Mouse (Mus musculus): ENCODE data around the gene Itpa. TPM values are rescaled to one million over a fixed set of nuclear protein-coding genes. Genes with fewer than 3 reads are reported as not detected.

Gene Itpa
- total and polyA plus RNA-seq, 3 experiments: 59.1 to 123 (median 70.8) TPM

DNA sequence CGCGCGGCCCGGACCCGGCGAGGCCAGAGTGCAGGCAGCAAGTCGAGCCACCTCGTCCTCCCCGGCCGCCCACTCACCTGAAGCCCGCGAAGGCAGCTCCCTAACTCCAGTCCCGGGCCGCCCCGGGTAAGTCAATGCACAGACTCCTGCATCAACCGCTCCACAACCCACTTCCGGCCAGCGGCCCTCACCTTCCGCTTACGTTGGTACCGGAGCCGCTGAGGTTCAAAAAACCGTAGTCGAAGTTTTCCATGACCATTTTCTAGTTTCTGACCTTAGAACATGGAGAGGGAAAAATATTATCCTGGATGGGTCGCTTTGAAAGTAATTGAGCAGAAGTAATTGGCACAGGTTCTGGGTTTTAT lies 37.6 kb upstream of the Itpa start, which contains the start of the genes Fastkd5 and Ubox5 (continued):
- TF ChIP-seq USF2 (conservative IDR thresholded peaks at IDR 0.05; ENCODE audit: low read depth, low read length) (no peak), ELF1 (IDR thresholded peaks at IDR 0.05; ENCODE audit: low read depth, low read length) (peak; percentile 96), ETS1 (conservative IDR thresholded peaks at IDR 0.05; ENCODE audit: low read depth, low read length) (peak; percentile 20; the same call in 1 of the 2 replicates), E2F4 (IDR thresholded peaks at IDR 0.05; ENCODE audit: insufficient replicate concordance, low read depth, low read length) (peak; percentile 61; the same call in 1 of the 2 replicates), BHLHE40 (IDR thresholded peaks at IDR 0.05; ENCODE audit: low read depth, low read length) (no peak; the same call in 1 of the 2 replicates), MAX (IDR thresholded peaks at IDR 0.05; ENCODE audit: low read length) (no peak), JUND (conservative IDR thresholded peaks at IDR 0.05; ENCODE audit: low read depth, low read length) (no peak), TCF12 (IDR thresholded peaks at IDR 0.05; ENCODE audit: low read depth, low read length) (peak; percentile 79), CHD1 (IDR thresholded peaks at IDR 0.05; ENCODE audit: low read depth, low read length) (no peak)

DNA sequence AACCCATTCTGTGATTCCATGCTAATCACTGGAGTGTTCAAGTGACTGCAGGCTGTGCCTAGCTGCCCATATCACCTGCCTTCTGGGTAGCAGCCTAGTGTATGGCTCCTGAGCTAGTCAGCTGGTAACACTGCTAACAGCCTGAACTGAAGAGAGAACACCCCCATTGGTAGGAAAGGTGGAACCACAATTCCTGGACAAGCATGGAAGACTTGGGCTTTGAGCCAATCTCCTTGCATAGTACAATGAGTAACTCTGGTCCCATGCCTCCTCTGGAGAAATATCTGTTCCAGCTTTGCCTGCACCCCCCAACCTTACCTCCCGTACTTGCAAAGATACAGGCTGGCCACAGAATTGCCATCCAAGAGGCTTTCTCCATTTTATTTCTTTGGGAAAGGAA lies 35.0 kb upstream of the Itpa start:
- peaks cover 7 to 40% of the 10 kb centered on the region in 2 experiments for H3K36me3 ChIP-seq (replicated peaks in 1 of 2; ENCODE audit: control insufficient read depth in 1 of 2, insufficient read depth in 1 of 2, low read length in 1 of 2)
- H3K9me3 ChIP-seq (replicated peaks; ENCODE audit: low read length): no peaks in the 10 kb centered on the region
- H3K4me2 ChIP-seq (ENCODE audit: insufficient read depth, low read depth, poor library complexity, severe bottlenecking): no peak overlapping the region
- dilution Hi-C loops (cut with MboI; ENCODE audit: extremely low pct_ligation_motif_present, extremely low pct_unique_long_range_greater_than_20kb, low sequenced_read_pairs) (no loop called here), in situ Hi-C loops (cut with MboI; ENCODE audit: low pct_ligation_motif_present, low pct_unique_long_range_greater_than_20kb, low sequenced_read_pairs) (no loop called here)
- peaks cover 13 to 27% of the 10 kb centered on the region in 2 experiments for H3K4me1 ChIP-seq (ENCODE audit: control insufficient read depth in 1 of 2, insufficient read depth in 2 of 2)
- TF ChIP-seq CTCF (conservative IDR thresholded peaks at IDR 0.05 in 1 of 2, IDR thresholded peaks at IDR 0.05 in 1 of 2; ENCODE audit: low read depth in 2 of 2, low read length in 2 of 2) (no peak), MEF2A (IDR thresholded peaks at IDR 0.05; ENCODE audit: borderline replicate concordance, low read depth, low read length) (no peak), UBTF (IDR thresholded peaks at IDR 0.05; ENCODE audit: low read depth, low read length) (no peak), TBP (conservative IDR thresholded peaks at IDR 0.05; ENCODE audit: low read depth, low read length) (no peak), SMC3 (IDR thresholded peaks at IDR 0.05; ENCODE audit: low read depth, low read length) (no peak)
- peaks cover 25% of the 10 kb centered on the region for H3K79me2 ChIP-seq (replicated peaks; ENCODE audit: control insufficient read depth, extremely low read depth, insufficient read depth, poor library complexity, severe bottlenecking)
- H3K4me3 ChIP-seq (replicated peaks in 1 of 3; ENCODE audit: low read depth in 2 of 3, low read length in 2 of 3, poor library complexity in 1 of 3): no peak overlapping the region
- no peaks in the 10 kb centered on the region for H3K27me3 ChIP-seq (replicated peaks)
- no peak overlapping the region for H3K9ac ChIP-seq (ENCODE audit: insufficient read depth, low read depth)
- DNase-seq (ENCODE audit: extremely low read depth): no peak
- H3K27ac ChIP-seq (ENCODE audit: insufficient read depth, low read depth): no peak overlapping the region

DNA sequence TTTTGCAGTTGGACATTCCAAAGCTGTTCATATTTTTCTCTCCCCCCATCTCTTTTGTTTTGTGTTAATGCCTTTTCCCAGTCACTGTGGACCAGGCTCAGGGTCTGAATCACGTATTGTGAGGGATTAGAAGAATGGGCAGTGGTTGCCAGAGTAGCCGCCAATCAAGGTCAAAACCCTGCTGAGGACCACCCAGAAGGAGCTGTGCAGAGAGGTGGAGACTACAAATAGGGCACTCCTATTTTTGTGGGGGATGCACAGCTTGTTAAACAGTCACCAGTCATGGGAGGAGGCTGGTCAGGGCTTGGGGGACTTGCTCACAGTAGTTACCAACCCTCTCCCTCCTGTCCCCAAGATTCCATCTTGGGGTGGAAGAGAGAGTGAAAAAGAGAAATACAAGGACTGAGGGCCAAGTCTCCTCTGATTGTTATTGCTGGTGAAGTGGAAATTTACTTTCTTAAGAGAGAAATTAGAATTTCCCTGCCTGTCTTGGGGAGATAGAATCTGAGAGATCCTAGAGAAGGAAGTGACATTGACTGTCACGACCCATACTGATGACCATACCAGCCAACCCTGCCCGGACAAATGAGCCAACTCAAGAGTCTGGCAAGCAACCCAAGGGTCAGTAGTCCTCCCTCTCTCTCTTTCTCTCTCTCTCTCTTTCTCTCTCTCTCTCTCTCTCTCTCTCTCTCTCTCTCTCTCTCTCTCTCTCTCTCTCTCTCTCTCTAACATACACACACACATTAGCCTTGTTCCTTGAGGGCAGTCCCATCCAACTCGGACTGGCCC lies 34.3 kb upstream of the Itpa start:
- no peaks in the 10 kb centered on the region for H3K27me3 ChIP-seq (replicated peaks)
- H3K4me2 ChIP-seq (ENCODE audit: insufficient read depth, low read depth, poor library complexity, severe bottlenecking): no peak overlapping the region
- dilution Hi-C loops (cut with MboI; ENCODE audit: extremely low pct_ligation_motif_present, extremely low pct_unique_long_range_greater_than_20kb, low sequenced_read_pairs) (no loop called here), in situ Hi-C loops (cut with MboI; ENCODE audit: low pct_ligation_motif_present, low pct_unique_long_range_greater_than_20kb, low sequenced_read_pairs) (no loop called here)
- TF ChIP-seq ZKSCAN1 (IDR thresholded peaks at IDR 0.05; ENCODE audit: borderline replicate concordance, low read depth, low read length): no peak
- TF ChIP-seq ETS1 (conservative IDR thresholded peaks at IDR 0.05; ENCODE audit: low read depth, low read length): no peak
- no peak for TF ChIP-seq MAZ (IDR thresholded peaks at IDR 0.05; ENCODE audit: low read depth, low read length)
- no peak for TF ChIP-seq MYC (IDR thresholded peaks at IDR 0.05; ENCODE audit: low read depth, low read length)
- TF ChIP-seq MAFK (IDR thresholded peaks at IDR 0.05; ENCODE audit: insufficient replicate concordance, low read length): no peak
- no peak for TF ChIP-seq BHLHE40 (IDR thresholded peaks at IDR 0.05; ENCODE audit: low read depth, low read length)
- TF ChIP-seq JUND (conservative IDR thresholded peaks at IDR 0.05; ENCODE audit: low read depth, low read length): no peak
- no peak for TF ChIP-seq ZC3H11A (IDR thresholded peaks at IDR 0.05; ENCODE audit: low read depth, low read length)
- no peak for TF ChIP-seq CTCF (conservative IDR thresholded peaks at IDR 0.05 in 1 of 2, IDR thresholded peaks at IDR 0.05 in 1 of 2; ENCODE audit: low read depth in 2 of 2, low read length in 2 of 2)
- no peak for TF ChIP-seq TBP (conservative IDR thresholded peaks at IDR 0.05; ENCODE audit: low read depth, low read length)
- TF ChIP-seq POLR2A (IDR thresholded peaks at IDR 0.05; ENCODE audit: low read depth, low read length): no peak
- no peak for TF ChIP-seq MAX (IDR thresholded peaks at IDR 0.05; ENCODE audit: low read length)
- no peak for TF ChIP-seq JUN (IDR thresholded peaks at IDR 0.05; ENCODE audit: insufficient read depth, low read depth, low read length)
- TF ChIP-seq SIN3A (IDR thresholded peaks at IDR 0.05; ENCODE audit: low read length): no peak
- no peak for TF ChIP-seq CHD1 (IDR thresholded peaks at IDR 0.05; ENCODE audit: low read depth, low read length)
- TF ChIP-seq TCF12 (IDR thresholded peaks at IDR 0.05; ENCODE audit: low read depth, low read length): no peak
- TF ChIP-seq GABPA (IDR thresholded peaks at IDR 0.05; ENCODE audit: insufficient replicate concordance, low read depth, low read length): no peak
- no peak for TF ChIP-seq UBTF (IDR thresholded peaks at IDR 0.05; ENCODE audit: low read depth, low read length)
- TF ChIP-seq RCOR1 (conservative IDR thresholded peaks at IDR 0.05; ENCODE audit: low read depth, low read length): no peak
- no peak for TF ChIP-seq IRF4 (IDR thresholded peaks at IDR 0.05; ENCODE audit: low read depth, low read length)
- no peak overlapping the region for H3K4me3 ChIP-seq (replicated peaks in 1 of 3; ENCODE audit: low read depth in 2 of 3, low read length in 2 of 3, poor library complexity in 1 of 3)
- H3K36me3 ChIP-seq (replicated peaks in 1 of 2; ENCODE audit: control insufficient read depth in 1 of 2, insufficient read depth in 1 of 2, low read length in 1 of 2): peaks cover 3 to 34% of the 10 kb centered on the region in 2 experiments
- H3K9me3 ChIP-seq (replicated peaks; ENCODE audit: low read length): no peaks in the 10 kb centered on the region
- H3K9ac ChIP-seq (ENCODE audit: insufficient read depth, low read depth): no peak overlapping the region
- no peak overlapping the region for H3K27ac ChIP-seq (ENCODE audit: insufficient read depth, low read depth)
- DNase-seq (ENCODE audit: extremely low read depth): no peak
- H3K79me2 ChIP-seq (replicated peaks; ENCODE audit: control insufficient read depth, extremely low read depth, insufficient read depth, poor library complexity, severe bottlenecking): peaks cover 18% of the 10 kb centered on the region
- H3K4me1 ChIP-seq (ENCODE audit: control insufficient read depth in 1 of 2, insufficient read depth in 2 of 2): peaks cover 13 to 27% of the 10 kb centered on the region in 2 experiments
